Mouse (Mus musculus) bone marrow macrophage, adult 2 months (primary cell): ENCODE measurements around the gene Cdkn3. TPM values are rescaled to one million over a fixed set of nuclear protein-coding genes. Genes with fewer than 3 reads are reported as not detected.
"Not testable (repeated sequence)": the region's sequence is repeated elsewhere in the genome, so short reads cannot be mapped to it uniquely, and the experiment has no call there.

ENCODE experiments used
- H3K27ac ChIP-seq: 2 replicates; pipeline ENCODE4 v1.5.1; 2012; ENCODE audit warnings: low read depth, low read length; ENCODE audit not compliant: insufficient read depth
- H3K4me1 ChIP-seq: 2 replicates; pipeline ENCODE4 v1.6.1; 2012; ENCODE audit warnings: low read length; ENCODE audit not compliant: control insufficient read depth, insufficient read depth
- H3K4me3 ChIP-seq: 2 replicates; pipeline ENCODE4 v1.5.1; 2012; ENCODE audit warnings: mild to moderate bottlenecking, low read length, moderate library complexity; ENCODE audit not compliant: insufficient read depth
- CTCF ChIP-seq: IDR thresholded peaks from 2 replicates; pipeline ENCODE4 v1.5.1; 2012; ENCODE audit warnings: low read depth, mild to moderate bottlenecking, low read length, moderate library complexity
- POLR2A ChIP-seq: IDR thresholded peaks from 2 replicates; pipeline ENCODE4 v1.6.1; 2012; ENCODE audit warnings: mild to moderate bottlenecking, low read depth, low read length, borderline replicate concordance
- polyA plus RNA-seq: library from polyadenylated mRNA; stranded (reverse); fragments of >200 nt; gene quantifications from 2 replicates; pipeline ENCODE4 v1.2.4, GENCODE M21; 2012; ENCODE audit not compliant: missing spikeins, insufficient read depth, insufficient read length

Gene Cdkn3
- polyA plus RNA-seq, 1 experiment, result 25.0 TPM

DNA sequence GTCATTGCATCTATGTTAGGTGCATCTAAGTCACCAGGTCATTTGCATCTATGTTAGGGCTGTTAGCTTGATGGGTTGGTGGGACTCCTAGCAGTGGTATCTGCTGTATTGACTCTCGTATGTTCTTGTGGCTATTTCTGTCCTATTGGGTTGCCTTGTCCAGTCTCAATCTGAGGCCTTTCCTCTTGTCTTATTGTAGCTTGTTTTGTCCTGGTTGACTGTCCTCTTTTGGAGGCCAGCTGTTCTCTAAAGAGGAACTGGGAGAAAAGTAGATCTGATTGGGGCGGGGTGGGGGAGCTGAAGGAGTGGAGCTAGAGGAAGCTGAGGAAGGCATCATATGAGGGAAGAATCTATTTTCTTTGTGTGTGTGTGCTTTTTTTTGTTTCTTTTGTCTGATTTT is 17.7 kb upstream of the Cdkn3 start:
- no peak overlapping the region for H3K4me3 ChIP-seq
- H3K4me1 ChIP-seq, result peaks cover 11% of the 10 kb centered on the region
- H3K27ac ChIP-seq, result peak overlapping the region; percentile 52
- TF ChIP-seq POLR2A (no peak), CTCF (no peak)

GRCm38 (mm10) chr14:46745413-46745812 is 14.9 kb upstream of the Cdkn3 start:
- H3K4me1 ChIP-seq, result peaks cover 11% of the 10 kb centered on the region

GRCm38 (mm10) chr14:46754371-46754770 is 6.0 kb upstream of the Cdkn3 start:
- H3K4me1 ChIP-seq, H3K27ac ChIP-seq, H3K4me3 ChIP-seq: not testable (repeated sequence)

More at GRCm38 (mm10) chr14:46745413-46745812, 14.9 kb upstream of the Cdkn3 start:
- Histone ChIP-seq H3K27ac (no peak overlapping the region), H3K4me3 (no peak overlapping the region)
- no peak for TF ChIP-seq POLR2A
- TF ChIP-seq CTCF, result no peak

- TF ChIP-seq POLR2A (no peak), CTCF (no peak)
- Histone ChIP-seq H3K4me1 (no peaks in the 10 kb centered on the region; the same call in 1 of the 2 replicates), H3K27ac (no peak overlapping the region), H3K4me3 (no peak overlapping the region)
Observed at GRCm38 (mm10) chr14:46755851-46756250, 4.5 kb upstream of the Cdkn3 start.

- Histone ChIP-seq H3K4me3 (no peak overlapping the region), H3K27ac (no peak overlapping the region), H3K4me1 (peaks cover 6% of the 10 kb centered on the region)
- TF ChIP-seq CTCF (no peak), POLR2A (no peak)
Observed at GRCm38 (mm10) chr14:46757736-46758135, 2.6 kb upstream of the Cdkn3 start.

DNA sequence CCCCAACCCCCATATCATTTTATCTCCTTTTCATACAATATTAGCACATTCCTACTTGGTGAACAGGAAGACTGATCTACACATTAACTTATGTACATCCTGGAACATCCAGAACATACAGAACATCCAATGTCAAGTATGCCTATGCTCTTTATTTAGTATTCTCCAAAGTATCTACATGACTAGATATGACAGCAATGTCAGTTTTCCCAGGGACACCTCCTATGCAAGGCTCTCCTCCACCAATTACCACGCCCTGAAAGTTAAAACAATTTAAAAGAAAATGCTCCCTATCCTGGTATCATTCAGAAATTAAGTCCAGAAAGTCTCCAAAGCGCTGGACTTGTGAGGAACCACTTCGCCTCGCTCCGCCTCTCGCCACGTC is 379 bp upstream of the Cdkn3 start:
- TF ChIP-seq POLR2A (no peak), CTCF (no peak)
- H3K27ac ChIP-seq, result no peak overlapping the region
- H3K4me1 ChIP-seq, result peaks cover 6% of the 10 kb centered on the region
- H3K4me3 ChIP-seq, result no peak overlapping the region

GRCm38 (mm10) chr14:46761186-46761585 is 845 bp downstream of the Cdkn3 start:
- Histone ChIP-seq H3K4me3 (peak overlapping the region; percentile 78), H3K27ac (no peak overlapping the region), H3K4me1 (peaks cover 6% of the 10 kb centered on the region)
- no peak for TF ChIP-seq POLR2A
- no peak for TF ChIP-seq CTCF

DNA sequence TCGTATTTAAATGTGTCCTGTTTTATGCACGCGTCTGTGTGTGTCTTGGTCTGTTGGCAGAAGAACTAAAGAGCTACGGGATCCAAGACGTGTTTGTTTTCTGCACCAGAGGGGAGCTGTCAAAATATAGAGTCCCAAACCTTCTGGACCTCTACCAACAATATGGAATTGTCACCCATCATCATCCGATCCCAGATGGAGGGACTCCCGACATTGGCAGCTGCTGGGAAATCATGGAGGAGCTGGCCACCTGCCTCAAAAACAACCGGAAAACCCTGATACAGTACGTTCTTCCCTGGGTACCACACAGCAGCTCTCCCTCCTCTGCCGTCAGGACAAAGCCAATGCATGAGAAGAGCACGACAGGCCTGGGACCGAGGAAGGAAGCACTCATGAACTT is 6.8 kb downstream of the Cdkn3 start:
- Histone ChIP-seq H3K4me1 (no peaks in the 10 kb centered on the region), H3K27ac (no peak overlapping the region), H3K4me3 (no peak overlapping the region)
- TF ChIP-seq POLR2A, result no peak
- no peak for TF ChIP-seq CTCF

DNA sequence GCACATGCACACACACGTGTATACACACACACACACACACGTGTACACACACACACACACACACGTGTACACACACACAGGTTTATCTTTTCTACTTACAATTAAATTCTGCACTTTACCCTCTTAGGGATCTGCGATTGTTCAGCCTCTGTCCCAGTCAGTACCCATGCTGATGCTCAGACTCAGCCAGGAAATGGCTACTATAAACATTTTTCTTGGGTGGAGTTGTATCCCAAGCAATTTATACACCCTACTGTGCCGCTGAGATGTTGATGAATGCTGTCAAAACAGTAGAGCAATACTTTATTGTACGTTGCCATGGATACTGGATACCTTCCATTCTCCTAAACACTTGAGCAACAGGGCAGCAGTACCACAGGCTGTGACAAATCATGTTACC is 9.7 kb downstream of the Cdkn3 start:
- Histone ChIP-seq H3K4me1 (no peaks in the 10 kb centered on the region), H3K4me3 (no peak overlapping the region), H3K27ac (no peak overlapping the region)
- no peak for TF ChIP-seq POLR2A
- TF ChIP-seq CTCF, result no peak

GRCm38 (mm10) chr14:46778756-46779155 is 18.4 kb downstream of the Cdkn3 start:
- peaks cover 6% of the 10 kb centered on the region; the same call in 1 of the 2 replicates for H3K4me1 ChIP-seq
- no peak for TF ChIP-seq CTCF

DNA sequence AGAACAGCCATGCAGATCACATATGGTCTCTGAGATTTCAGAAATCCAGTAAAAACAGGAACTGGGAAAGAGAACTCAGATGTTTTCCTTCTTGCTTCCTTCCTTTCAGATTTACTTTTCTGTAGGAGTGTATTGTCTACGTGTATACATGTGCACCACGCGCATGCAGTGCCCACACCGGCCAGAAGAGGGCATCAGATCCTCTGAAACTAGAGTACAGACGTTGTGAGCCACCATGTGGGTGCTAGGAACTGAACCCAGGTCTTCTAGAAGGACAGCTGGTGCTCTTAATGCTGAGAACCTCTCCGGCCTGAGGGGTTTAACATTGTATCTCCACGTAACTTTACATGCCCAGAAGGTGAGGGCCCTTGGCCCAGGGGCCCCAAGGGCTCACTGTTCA is 18.9 kb downstream of the Cdkn3 start:
- TF ChIP-seq CTCF (0 out of 2 replicates have a peak, but pooled peaks have one; percentile 23), POLR2A (no peak)
- H3K4me1 ChIP-seq, result peaks cover 6% of the 10 kb centered on the region; the same call in 1 of the 2 replicates
- H3K4me3 ChIP-seq, result no peak overlapping the region
- no peak overlapping the region for H3K27ac ChIP-seq

More at GRCm38 (mm10) chr14:46778756-46779155, 18.4 kb downstream of the Cdkn3 start:
- Histone ChIP-seq H3K4me3 (no peak overlapping the region), H3K27ac (no peak overlapping the region)
